Mouse (Mus musculus) MN1 (cell line): ENCODE measurements around the gene Zfp974.
A peak's percentile ranks its signal among the peaks of the same experiment; 100 is the strongest.
"Not testable (repeated sequence)": the region's sequence is repeated elsewhere in the genome, so short reads cannot be mapped to it uniquely, and the experiment has no call there.

Experiments used
- DNase-seq: peaks from one replicate; pipeline ENCODE4 v3.0.0-alpha.2; 2016; ENCODE audit warnings: low spot score

The Zfp974 gene

DNA sequence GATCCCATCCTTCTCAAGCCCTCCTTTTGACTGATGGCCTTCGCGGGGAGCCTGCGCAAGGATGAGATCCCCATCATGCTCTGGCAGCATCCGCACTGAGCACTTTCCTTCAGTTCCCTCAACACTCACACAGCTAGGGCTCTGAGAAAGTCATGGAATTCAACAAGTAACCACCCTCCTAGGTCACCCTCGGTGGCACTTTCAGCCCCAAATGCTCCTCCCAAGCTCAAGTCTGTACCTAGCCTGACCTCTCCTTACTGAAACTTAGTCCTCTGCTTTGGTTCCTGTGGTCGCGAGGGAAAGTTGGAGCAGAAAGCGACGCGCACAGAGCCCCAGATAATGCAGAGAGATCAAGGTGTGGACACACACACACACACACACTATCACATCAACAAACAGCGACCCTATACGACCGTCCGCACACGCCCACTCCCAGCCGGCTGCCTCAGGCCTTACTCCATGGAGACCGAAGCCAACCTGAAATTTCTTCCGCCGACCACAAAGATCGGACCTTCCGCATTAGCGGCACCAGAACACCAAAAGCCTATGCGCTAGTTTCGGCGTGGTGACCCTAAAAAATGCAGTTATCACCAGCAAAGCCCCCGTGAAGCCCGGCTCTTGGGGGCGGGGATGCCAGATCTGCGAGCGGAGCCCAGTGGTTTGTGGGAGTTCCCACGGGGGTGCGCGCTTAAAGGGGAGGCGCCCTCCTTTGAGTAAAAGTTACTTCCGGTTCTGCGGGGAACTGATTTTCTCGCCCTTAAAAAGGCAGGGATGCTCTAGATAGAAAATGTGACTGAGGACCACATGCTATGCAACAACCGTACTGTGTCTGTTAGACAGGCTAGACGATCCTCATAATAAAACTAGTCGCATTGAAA, at the start of gene Zfp974:
Gene Zfp974 (minus strand): TSS at position 643 of the 878 bp plus-strand sequence.
- DNase-seq = peak; percentile 64

DNA sequence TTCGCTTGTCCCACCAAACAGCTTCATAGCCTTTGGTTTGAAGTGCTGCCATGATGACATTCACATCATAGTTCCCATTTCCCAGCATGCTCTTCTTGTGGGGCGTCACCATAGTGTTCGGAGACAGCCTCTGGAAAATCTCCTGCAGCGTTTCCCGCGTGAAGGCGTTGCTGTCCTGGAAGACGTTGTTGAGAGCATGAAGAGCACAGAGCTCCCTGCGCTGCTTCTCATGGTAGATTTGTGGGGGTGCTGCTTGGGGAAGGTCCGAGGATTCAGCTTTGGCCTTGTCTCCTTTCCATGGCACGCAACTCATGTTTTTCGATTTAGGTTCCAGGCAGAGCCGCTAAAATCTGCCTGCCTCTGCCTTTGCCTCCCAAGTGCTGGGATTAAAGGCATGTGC, 20.2 kb upstream of the Zfp974 start:
- not testable (repeated sequence) for DNase-seq

DNA sequence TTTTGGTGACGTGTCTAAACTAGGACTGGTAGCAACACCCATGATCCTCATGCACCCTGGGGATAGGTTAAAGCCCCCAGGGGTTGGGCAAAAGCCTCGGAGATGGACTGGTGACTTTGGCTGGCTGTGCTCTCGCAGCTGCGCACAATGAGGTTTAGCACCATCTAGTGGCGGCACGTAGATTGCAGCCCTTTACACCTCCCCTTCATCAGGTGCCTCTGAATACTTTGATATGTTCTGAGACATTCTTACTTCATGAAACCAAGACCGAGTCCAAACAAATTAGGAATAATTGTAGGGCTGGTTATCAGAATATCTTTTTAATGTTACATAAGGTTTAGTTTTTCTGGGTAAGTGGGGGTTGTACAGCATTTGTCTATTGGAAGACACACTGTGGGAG, 12.6 kb upstream of the Zfp974 start:
- peak; percentile 13 for DNase-seq

DNA sequence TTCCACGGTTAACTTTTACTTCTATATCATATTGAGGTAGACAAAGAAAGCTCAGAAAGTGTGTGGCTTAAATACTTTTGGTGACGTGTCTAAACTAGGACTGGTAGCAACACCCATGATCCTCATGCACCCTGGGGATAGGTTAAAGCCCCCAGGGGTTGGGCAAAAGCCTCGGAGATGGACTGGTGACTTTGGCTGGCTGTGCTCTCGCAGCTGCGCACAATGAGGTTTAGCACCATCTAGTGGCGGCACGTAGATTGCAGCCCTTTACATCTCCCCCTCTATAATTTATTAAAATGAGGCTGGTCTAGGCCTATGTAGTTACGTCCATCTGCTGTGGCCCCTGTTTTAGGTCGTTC, 4.5 kb upstream of the Zfp974 start:
- DNase-seq = not testable (repeated sequence)

DNA sequence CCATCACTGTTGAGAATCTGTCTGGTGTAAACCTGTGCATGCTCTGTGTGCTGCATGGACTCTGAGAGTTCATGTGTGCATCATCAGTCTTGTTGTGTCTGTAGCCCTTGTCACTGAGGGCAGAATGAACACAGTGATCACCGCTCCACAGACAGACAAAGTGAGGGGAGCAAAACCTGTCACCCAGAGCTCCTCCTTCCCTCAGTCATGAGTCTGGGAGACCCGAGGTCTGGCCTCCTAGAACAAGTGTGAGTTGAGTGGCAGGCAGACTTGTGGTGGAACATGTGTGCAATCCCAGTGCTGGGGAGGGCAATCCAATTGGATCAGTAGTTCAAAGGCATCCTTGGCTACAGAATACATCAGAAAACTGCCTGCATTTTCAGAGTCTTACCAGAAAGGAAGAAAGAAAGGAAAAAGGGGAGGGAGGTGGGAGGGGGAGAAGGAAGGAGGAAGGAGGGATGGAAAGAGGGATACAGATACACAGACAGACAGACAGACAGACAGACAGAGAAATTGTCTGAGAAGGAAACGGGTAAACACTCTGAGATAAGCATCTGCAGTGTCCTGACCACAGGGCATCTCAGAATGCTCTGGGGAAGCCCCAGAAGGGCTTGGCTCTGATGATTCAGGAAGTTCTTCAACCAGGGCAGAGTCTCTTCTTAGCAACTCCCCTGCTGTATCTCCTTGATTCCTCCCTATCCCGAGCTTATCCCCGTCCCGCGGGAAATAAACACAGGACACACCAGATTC, 4.0 kb upstream of the Zfp974 start:
- peak; percentile 45 for DNase-seq

DNA sequence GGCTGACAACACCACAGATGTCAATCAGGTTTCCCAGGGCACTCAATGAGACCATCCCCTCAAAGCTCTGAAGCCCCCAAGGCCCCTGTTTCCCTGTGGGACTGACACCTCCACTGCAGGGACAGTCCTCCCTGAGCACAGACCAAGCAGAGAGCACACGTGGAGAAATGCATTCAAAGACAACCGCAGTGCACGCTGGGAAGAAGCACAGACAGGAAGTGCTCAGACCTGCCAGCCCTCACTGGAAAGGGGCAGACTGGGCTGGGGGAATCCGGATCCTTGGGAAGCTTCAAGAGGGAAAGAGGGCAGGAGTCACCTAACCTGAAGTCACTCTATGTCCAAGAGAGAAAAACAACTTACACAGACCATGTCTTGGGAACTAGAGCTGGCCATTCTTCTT, 2.2 kb downstream of the Zfp974 start:
- DNase-seq = not testable (repeated sequence)

DNA sequence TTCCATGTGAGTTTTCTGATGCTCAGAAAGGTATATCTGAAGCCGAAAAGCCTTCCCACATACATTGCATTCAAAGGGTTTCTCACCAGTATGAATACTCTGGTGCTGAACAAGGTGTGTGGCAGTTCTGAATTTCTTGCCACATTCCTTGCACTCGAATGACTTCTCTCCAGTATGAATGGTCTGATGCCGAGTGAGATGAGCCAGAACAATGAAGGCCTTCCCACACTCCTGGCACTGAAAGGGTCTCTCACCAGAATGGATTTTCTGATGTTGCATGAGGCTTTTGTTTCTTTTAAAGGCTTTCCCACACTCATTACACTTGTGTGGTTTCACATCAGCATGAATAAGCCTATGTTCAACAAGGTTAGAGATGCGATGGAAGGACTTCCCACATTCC, 18.3 kb downstream of the Zfp974 start:
- DNase-seq = not testable (repeated sequence)

DNA sequence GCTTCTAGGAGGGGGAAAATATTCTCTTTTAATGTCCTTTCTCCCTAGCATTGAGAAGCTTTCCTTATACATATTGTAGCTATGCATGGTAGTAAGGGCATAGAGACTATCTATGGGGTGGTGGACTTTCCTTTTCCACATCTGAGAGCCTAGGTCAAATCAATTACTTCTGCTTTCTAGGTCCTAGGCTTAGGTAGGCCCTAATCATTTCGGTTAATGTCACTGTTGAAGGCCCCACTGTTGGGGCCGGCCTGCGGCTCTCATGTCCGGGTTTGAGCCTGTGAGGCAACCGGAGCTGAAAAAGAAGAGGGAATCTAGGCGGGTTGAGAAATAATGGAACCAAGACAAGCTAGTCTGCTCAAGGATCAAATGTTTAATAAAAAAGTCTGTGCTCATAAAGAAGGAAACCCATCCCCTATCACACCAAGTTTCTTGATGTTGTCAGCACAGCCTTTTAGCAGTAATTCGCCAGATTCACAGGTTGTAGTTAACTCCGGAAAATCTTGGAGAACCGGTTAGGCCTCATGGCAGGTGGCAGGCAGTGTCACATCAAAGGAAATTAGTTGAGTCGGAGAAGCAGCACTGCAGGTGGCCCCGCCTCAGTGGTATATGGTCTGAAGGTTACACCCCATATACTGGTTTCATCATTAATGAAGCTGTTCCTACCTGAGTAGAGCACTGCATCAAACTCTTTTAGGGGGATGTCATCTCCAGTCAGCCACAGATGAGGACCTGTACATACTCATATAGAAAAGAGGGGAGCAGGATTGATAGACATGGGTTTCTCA, 24.0 kb downstream of the Zfp974 start:
- DNase-seq = no peak

DNA sequence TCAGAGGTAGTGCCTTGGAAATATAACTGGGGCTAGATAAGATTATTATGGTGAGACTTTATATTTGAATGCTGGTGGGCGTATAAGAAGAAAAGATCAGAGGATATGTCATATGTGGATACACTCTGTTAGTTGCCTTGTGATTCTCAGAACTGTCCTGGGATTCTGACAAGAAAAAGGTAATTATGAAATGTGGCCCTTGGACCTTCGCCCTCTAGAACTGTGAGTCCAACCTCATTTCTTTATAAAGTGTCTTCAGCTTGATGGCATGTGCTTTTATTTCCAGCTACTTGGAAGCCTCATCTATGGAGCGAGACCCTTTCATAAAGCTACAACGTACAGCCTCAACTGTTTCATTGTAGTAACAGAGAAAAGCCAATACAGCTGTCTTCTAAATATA, 28.7 kb downstream of the Zfp974 start:
- DNase-seq = no peak

DNA sequence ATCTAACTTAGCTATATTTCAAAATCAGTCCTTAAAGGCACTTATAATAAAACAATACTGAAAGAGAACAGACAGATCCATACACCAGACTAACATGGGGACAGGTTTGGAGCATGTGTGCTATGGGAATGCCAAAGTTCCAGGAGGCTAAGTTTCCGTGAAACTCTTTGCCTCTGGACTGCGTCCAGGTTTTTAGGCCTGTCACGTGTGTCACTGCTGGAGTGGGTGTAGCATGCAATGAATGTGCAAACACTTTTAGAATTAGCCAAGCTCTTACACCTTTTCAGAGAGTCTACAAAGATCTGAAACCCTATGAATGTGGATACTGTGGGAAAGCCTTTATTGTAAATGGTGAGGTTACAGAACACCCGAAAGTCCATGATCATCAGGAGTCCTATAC, 47.5 kb downstream of the Zfp974 start:
- no peak for DNase-seq

DNA sequence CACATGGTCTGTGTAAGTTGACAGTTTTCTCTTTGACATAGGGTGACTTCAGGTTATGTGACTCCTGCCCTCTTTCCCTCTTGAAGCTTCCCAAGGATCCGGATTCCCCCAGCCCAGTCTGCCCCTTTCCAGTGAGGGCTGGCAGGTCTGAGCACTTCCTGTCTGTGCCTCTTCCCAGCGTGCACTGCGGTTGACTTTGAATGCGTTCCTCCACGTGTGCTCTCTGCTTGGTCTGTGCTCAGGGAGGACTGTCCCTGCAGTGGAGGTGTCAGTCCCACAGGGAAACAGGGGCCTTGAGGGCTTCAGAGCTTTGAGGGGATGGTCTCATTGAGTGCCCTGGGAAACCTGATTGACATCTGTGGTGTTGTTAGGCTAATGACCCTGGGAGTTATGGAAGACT, 66.7 kb downstream of the Zfp974 start:
- DNase-seq = not testable (repeated sequence)

DNA sequence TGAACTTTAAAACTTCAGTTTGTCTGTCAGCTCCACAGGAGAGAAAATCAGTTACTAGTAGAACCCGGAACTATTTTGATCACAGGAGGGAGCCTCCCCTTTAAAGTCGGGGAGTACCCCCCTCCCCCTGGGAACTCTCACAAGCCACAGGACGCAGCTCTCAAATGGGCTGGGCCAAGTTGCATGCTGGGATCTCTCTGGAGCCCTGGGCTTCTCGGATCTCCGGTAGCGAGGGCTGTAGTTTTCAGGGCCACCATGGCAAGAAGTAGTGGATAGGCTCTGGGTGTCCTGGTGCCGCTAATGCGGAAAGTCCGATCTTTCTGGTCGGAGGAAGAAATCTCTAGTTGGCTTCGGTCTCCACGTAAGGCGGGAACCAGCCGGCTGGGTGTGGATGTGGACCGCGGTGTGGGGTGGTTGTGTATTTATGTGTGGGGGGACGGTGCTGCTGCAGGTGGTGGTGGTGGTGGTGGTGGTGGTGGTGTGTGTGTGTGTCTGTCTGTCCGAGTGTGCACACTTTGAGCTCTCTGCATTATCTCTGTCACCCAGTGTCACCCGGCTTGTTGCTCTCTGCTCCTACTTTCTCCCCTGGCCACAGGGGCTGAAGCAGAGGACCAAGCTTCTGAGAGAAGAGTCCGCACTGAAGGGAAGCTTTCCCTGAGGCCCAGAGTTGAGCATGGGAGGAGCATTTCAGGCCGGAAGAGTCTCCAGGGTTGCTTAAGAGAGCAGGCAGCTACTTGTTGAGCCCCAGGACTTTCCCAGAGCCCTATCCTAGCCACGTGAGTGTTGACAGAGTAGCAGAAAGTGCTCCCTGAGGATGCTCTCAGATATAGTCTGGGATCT, 68.6 kb downstream of the Zfp974 start:
- peak; percentile 13 for DNase-seq

DNA sequence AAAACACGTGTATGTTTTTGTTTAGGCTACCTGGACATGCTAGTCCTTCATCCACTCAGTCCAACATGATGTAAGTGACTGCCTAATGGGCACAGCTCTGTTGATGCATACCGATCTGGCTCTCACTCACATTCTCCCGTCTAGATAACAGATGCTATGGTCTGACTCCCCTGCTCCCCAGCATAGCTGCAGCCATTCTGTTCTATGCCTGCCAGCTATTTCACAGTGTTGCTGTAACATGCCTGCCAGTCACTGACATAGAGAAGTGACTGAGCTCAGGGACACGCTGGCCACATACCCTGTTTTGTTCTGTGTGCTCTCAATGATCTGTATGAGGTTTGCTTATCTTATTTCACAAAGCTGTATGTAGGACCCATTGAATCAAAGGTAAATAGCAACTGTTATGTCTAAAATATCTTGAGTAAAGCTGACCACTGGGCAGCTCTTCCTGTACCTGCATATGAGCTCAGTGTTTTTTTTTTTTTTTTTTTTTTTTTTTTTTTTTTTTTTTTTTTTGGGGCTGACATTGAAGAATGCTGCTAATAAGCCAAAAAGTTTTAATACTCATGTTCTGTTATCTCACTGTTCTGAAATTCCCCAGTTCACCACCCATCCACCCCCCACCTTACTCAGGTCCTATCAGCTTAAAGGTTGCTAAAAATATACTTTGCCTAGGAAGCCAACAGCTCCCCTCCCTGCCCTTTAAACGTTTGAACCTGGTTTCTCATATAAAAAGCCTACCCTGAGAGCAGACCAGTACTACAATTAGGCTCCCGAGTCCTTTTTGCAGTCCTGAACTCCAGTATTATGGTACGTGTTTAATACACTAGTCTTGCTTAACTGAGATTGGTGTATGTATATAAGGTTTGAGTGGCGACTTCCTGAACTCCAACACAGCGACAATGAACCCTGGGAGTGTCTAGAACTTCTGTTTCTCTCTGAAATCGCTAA, 69.7 kb downstream of the Zfp974 start:
- no peak for DNase-seq
